Mouse (Mus musculus) midbrain, embryonic 14.5 days (tissue): Measurements from ENCODE around the gene Lrig3. TPM values are rescaled to one million over a fixed set of nuclear protein-coding genes. Genes with fewer than 3 reads are reported as not detected.

Source experiments
- ATAC-seq: fragments of 200-750 bp; cut with Nextera tagmentation; 2 replicates; pipeline ENCODE4 v1.8.0; 2017; ENCODE audit warnings: moderate number of reproducible peaks, moderate library complexity; ENCODE audit not compliant: low FRiP score, low TSS enrichment
- DNase-seq: peaks from one replicate; pipeline ENCODE4 v3.0.0-alpha.2; 2015
- H3K27ac ChIP-seq: fragments of 300-500 bp; sonication (generic); replicated peaks from 2 replicates; pipeline ENCODE4 v1.5.1; 2014; ENCODE audit warnings: mild to moderate bottlenecking, low read depth, low read length, moderate library complexity
- H3K27me3 ChIP-seq: fragments of 300-500 bp; sonication (generic); 2 replicates; pipeline ENCODE4 v1.6.1; 2014; ENCODE audit warnings: low read length, control low read depth, mixed read lengths; ENCODE audit not compliant: control insufficient read depth, insufficient read depth
- H3K36me3 ChIP-seq: fragments of 300-500 bp; sonication (generic); 2 replicates; pipeline ENCODE4 v1.6.1; 2014; ENCODE audit warnings: low read length, control low read depth; ENCODE audit not compliant: control insufficient read depth, insufficient read depth
- H3K4me1 ChIP-seq: fragments of 300-500 bp; sonication (generic); 2 replicates; pipeline ENCODE4 v1.6.1; 2014; ENCODE audit warnings: mild to moderate bottlenecking, antibody characterized with exemption, low read length, control low read depth; ENCODE audit not compliant: control insufficient read depth, insufficient read depth
- H3K4me2 ChIP-seq: fragments of 300-500 bp; sonication (generic); 2 replicates; pipeline ENCODE4 v1.6.1; 2014; ENCODE audit warnings: mild to moderate bottlenecking, low read length, moderate library complexity
- H3K4me3 ChIP-seq: fragments of 300-500 bp; sonication (generic); replicated peaks from 2 replicates; pipeline ENCODE4 v1.5.1; 2014; ENCODE audit warnings: low read depth, low read length
- H3K9ac ChIP-seq: fragments of 300-500 bp; sonication (generic); replicated peaks from 2 replicates; pipeline ENCODE4 v1.6.1; 2014; ENCODE audit warnings: mild to moderate bottlenecking, low read length, moderate library complexity
- H3K9me3 ChIP-seq: fragments of 300-500 bp; sonication (generic); 2 replicates; pipeline ENCODE4 v1.6.1; 2016; ENCODE audit warnings: low read length, control low read depth, mixed read lengths; ENCODE audit not compliant: control insufficient read depth
- WGBS: fragments of 180-500 bp; shearing (Covaris S2); extraction: QIAGEN DNeasy Blood & Tissue Kit; methylation state at CpG from one replicate; pipeline ENCODE4 v1.1.7; 2014; 5-methylcytosine and 5-hydroxymethylcytosine counted together
- polyA plus RNA-seq: library from polyadenylated mRNA; unstranded; fragments of >200 nt; fragmentation: Nextera tagmentation; extraction: Ambion mirVana; gene quantifications from 2 replicates; pipeline ENCODE4 v1.2.1, GENCODE M21; 2014

Lrig3 gene
- polyA plus RNA-seq, 1 experiment from 2014 or later = 5.5 TPM

DNA sequence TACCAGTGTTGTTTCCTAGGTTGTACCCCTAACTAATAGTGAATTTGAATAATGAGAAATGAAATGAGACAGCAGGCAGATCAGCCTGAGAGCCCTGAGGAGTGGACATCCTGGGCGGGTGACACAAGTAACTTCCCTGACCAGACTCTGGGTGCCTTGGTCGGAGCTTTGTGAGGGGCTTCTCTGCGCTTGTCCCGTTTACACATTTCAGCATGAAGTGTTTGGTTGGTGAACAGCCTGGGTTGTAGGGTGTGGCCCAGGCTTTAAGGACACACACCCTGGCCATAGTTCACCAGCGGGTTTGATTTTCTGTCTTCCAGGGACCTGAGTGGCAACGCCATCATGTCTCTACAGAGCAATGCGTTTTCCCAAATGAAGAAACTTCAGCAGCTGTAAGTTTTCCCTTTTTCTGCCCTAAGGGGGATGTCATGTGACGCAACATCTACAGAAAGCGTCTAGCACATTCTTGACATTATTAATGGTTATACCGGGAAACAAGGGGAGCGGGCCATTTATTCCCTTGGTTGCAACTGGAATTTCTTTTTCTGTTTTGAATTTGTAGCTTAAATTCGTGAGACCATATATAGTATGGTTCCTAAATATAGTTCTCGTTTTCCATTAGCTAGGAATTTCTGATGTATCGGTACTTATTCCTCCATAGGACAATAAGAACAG is 36.2 kb downstream of the Lrig3 start:
- WGBS = 90% methylated on average over 14 of the region's 14 CpGs
- 0 out of 2 replicates have a peak, but pooled peaks cover 8% of the 10 kb centered on the region for H3K36me3 ChIP-seq
- H3K9ac ChIP-seq = no peak overlapping the region
- H3K27ac ChIP-seq = no peak overlapping the region
- no peak overlapping the region for H3K4me3 ChIP-seq
- no peaks in the 10 kb centered on the region for H3K27me3 ChIP-seq
- peaks cover 5% of the 10 kb centered on the region for H3K4me1 ChIP-seq
- DNase-seq = no peak
- no peak overlapping the region for H3K4me2 ChIP-seq
- H3K9me3 ChIP-seq = no peaks in the 10 kb centered on the region
- no peak for ATAC-seq

GRCm38 (mm10) chr10:126002818-126003506 is 37.0 kb downstream of the Lrig3 start:
- H3K4me1 ChIP-seq = no peaks in the 10 kb centered on the region
- no peak overlapping the region for H3K4me3 ChIP-seq
- ATAC-seq (no peak), DNase-seq (peak; percentile 51)
- H3K36me3 ChIP-seq = peaks cover 12% of the 10 kb centered on the region; the same call in 1 of the 2 replicates
- H3K9me3 ChIP-seq = no peaks in the 10 kb centered on the region
- H3K4me2 ChIP-seq = no peak overlapping the region
- 59% methylated on average over 18 of the region's 18 CpGs for WGBS
- H3K27ac ChIP-seq = no peak overlapping the region
- no peaks in the 10 kb centered on the region for H3K27me3 ChIP-seq
- no peak overlapping the region for H3K9ac ChIP-seq

- H3K27me3 ChIP-seq = no peaks in the 10 kb centered on the region
- H3K36me3 ChIP-seq = peaks cover 18% of the 10 kb centered on the region; the same call in 1 of the 2 replicates
- H3K9ac ChIP-seq = no peak overlapping the region
- H3K9me3 ChIP-seq = no peaks in the 10 kb centered on the region
- H3K4me3 ChIP-seq = no peak overlapping the region
- WGBS = 62% methylated on average over 1 of the region's 1 CpGs
- ATAC-seq = no peak
- H3K27ac ChIP-seq = no peak overlapping the region
- no peaks in the 10 kb centered on the region for H3K4me1 ChIP-seq
- H3K4me2 ChIP-seq = no peak overlapping the region
- no peak for DNase-seq
Measured at GRCm38 (mm10) chr10:126003857-126004256, 37.9 kb downstream of the Lrig3 start.

DNA sequence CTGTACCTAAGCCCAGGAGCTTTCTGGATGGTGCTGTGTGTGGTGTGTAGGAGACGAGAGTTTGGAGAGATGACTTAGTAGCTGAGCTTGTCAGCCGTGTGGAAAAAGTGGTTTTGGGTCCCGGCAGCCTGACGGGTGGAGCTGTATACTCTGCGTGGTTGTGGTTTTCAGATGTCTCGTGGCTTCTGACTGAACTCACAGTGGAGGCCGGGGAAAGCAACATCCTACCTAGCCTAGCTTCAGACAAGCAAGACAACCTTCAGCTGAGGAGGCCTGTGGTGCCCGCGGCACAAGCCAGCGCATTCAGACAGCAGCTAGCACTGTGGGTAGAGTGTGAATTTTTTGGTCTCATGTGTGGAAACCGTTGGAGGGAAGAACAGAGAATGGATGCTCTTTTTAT is 47.7 kb downstream of the Lrig3 start:
- WGBS = 96% methylated on average over 11 of the region's 11 CpGs
- Histone ChIP-seq H3K4me1 (no peaks in the 10 kb centered on the region), H3K4me3 (no peak overlapping the region), H3K27me3 (no peaks in the 10 kb centered on the region), H3K4me2 (no peak overlapping the region), H3K27ac (no peak overlapping the region), H3K9me3 (no peaks in the 10 kb centered on the region), H3K36me3 (peaks cover 38% of the 10 kb centered on the region), H3K9ac (no peak overlapping the region)
- DNase-seq (no peak), ATAC-seq (no peak)

GRCm38 (mm10) chr10:126014673-126015072 is 48.7 kb downstream of the Lrig3 start:
- no peaks in the 10 kb centered on the region for H3K9me3 ChIP-seq
- no peak overlapping the region for H3K4me3 ChIP-seq
- DNase-seq (no peak), ATAC-seq (no peak)
- 94% methylated on average over 8 of the region's 8 CpGs for WGBS
- no peaks in the 10 kb centered on the region for H3K4me1 ChIP-seq
- no peak overlapping the region for H3K4me2 ChIP-seq
- H3K27me3 ChIP-seq = no peaks in the 10 kb centered on the region
- peaks cover 31% of the 10 kb centered on the region for H3K36me3 ChIP-seq
- no peak overlapping the region for H3K27ac ChIP-seq
- H3K9ac ChIP-seq = no peak overlapping the region

DNA sequence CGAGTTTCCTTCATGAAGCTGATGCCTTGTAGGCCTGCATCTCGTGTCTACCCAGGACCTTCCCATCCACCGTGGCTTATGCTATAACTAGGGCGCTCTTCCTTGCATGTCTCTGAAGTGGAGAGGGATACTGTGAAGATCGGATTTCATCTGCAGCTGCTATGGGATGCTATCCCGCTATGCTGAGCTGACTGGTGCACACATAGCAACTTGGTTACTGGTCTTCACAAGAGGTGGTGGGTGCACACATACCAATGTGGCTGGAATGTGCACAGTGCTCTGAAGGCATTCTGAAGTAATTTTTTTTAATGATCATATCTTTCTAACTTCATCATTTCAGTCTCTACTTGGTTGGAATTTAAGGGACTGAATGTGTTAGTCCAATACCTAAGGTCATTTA is 49.7 kb downstream of the Lrig3 start:
- Histone ChIP-seq H3K27me3 (no peaks in the 10 kb centered on the region), H3K9me3 (no peaks in the 10 kb centered on the region), H3K4me3 (no peak overlapping the region), H3K4me1 (no peaks in the 10 kb centered on the region), H3K36me3 (peaks cover 23% of the 10 kb centered on the region), H3K9ac (no peak overlapping the region), H3K4me2 (no peak overlapping the region), H3K27ac (no peak overlapping the region)
- 94% methylated on average over 6 of the region's 6 CpGs for WGBS
- DNase-seq = no peak
- ATAC-seq = no peak

DNA sequence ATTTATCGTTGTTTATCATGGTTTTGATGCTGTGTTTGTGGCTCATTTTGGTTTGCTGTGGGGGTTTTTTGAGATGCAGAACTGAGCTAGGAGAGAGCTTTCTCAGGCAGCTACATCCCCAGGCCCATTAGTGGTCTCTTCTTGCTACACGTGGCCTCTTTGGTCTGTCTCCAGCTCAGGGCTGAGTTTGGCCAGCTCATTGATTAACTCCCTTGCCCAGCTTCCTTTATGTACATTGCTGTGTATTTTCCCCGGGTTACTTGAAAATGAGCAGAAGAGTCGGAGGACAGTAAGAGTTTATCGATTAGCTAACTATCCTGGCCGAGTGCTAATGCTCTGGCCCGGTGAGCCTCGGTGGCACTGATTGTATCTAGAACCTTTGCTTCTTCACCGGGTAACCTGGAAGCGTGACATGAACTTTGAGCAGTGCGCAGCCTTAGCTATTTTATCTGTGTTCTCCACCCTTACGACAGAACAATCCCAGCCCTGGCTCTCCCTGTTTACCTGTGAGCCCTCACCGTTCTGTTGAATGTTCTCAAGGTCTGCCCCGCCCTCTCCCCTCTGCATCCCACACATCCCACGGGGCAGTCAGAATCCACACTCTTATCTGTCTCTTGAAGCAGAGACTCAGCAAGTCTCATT is 53.5 kb downstream of the Lrig3 start:
- WGBS = 90% methylated on average over 15 of the region's 15 CpGs

DNA sequence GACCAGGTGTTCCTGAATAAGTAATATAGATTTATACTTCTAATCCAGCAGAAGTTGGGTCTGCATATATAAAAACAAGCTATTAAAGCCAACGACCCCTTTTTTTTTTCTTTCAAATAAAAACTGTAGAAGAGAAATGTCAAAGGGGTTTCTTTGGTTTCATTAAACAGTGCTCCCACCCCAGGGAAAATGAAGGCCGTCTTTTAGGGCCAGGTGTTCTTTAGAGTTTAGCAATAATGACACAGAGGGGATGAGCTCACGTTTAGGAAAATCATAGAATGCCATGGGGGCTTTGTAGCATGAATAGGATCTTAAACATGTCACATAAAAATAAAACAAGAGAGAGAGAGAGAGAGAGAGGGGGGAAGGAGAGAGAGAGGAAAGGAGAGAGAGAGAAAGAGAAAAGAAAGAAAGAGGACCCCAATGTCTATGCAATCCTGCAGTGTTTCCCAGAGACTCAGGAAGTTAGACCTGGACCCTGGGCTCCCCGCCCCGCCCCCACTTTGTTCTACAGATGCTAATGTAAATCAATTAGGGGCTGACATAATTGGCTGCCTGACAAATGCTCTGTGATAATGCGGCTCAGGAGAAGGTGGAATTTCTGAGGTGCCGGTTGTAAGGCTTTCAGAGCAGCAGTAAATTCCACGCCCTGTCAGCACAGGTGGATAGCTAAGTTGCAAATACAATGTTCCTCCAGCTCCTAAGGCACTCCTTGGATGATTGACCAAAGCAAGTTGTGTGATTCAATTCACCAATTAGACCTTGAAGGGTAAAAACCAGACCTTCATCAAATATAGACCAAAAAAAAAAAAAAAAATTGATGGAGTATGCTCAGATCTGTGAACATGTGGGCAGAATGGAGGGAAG is 62.8 kb downstream of the Lrig3 start:
- 47% methylated on average over 8 of the region's 8 CpGs for WGBS
- DNase-seq (peak; percentile 52), ATAC-seq (no peak)
- H3K9ac ChIP-seq = no peak overlapping the region
- H3K27ac ChIP-seq = no peak overlapping the region
- no peak overlapping the region for H3K4me2 ChIP-seq
- H3K9me3 ChIP-seq = no peaks in the 10 kb centered on the region
- no peak overlapping the region for H3K4me3 ChIP-seq
- H3K36me3 ChIP-seq = no peaks in the 10 kb centered on the region
- no peaks in the 10 kb centered on the region for H3K27me3 ChIP-seq
- H3K4me1 ChIP-seq = no peaks in the 10 kb centered on the region

More for the DNA sequence above, 53.5 kb downstream of the Lrig3 start:
- ATAC-seq = no peak
- no peak overlapping the region for H3K27ac ChIP-seq
- no peaks in the 10 kb centered on the region for H3K4me1 ChIP-seq
- H3K9me3 ChIP-seq = no peaks in the 10 kb centered on the region
- no peaks in the 10 kb centered on the region for H3K27me3 ChIP-seq
- H3K4me2 ChIP-seq = no peak overlapping the region
- H3K36me3 ChIP-seq = peaks cover 9% of the 10 kb centered on the region
- H3K4me3 ChIP-seq = no peak overlapping the region
- no peak overlapping the region for H3K9ac ChIP-seq
- DNase-seq = no peak
